Mouse (Mus musculus): Measurements from ENCODE around the gene Nkpd1. TPM values are rescaled to one million over a fixed set of nuclear protein-coding genes. Genes with fewer than 3 reads are reported as not detected.

Nkpd1 gene
- polyA plus RNA-seq, 1 experiment from 2014 or later: 0.36 TPM

DNA sequence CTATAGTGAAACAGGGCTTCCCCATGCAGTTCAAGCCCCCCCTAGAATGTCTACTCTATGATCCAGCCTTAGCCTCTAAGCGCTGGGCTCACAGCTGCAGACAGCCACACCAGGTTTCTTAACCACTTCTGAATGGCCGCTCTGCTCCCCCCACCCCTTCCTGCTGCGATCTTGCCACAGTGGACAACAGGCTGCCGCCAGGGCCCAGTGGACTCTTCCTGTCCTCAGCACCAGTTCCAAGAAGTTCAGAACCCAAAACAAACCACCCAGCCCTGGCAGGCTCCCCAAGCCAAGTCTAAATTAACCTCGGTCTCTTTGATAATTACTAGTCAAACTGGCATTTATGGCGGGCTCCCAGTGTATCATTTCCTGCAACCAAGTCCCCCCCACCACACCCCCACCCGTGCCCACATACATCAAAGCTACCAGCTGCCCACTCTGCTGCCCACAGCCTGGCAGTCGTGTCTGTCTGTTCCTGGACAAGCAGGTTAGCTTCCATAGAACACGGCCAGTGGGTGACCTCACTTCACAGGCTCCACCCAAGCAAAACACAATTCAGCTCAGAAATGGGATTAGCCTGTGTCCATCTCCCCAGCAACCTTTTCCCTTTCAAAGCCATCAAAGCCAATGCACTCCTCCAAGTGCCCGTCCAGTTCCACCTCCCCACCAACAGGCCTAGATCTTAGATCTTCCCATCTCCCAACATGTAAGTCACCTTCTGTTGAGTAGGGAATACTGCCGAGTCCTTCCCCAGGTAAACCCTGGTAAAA is 43.0 kb downstream of the Nkpd1 start:
- H3K9me3 ChIP-seq (replicated peaks; ENCODE audit: control insufficient read depth, low read length): no peaks in the 10 kb centered on the region; the same call in 1 of the 2 replicates
- peak overlapping the region; percentile 94 for H3K9ac ChIP-seq (ENCODE audit: low read length)
- DNase-seq (ENCODE audit: low spot score): no peak
- ATAC-seq: no peak
- H3K27me3 ChIP-seq (replicated peaks; ENCODE audit: control insufficient read depth, insufficient read depth, low read length): no peaks in the 10 kb centered on the region
- 26% methylated on average over 11 of the region's 11 CpGs for WGBS
- no peak overlapping the region for H3K27ac ChIP-seq (ENCODE audit: low read depth, low read length)
- peaks cover 19% of the 10 kb centered on the region for H3K4me1 ChIP-seq (ENCODE audit: control insufficient read depth, insufficient read depth, low read length)
- peak overlapping the region; percentile 90 for H3K4me3 ChIP-seq (ENCODE audit: low read depth, low read length)
- peaks cover 25% of the 10 kb centered on the region for H3K36me3 ChIP-seq (ENCODE audit: control insufficient read depth, insufficient read depth, low read length)
- H3K4me2 ChIP-seq (ENCODE audit: low read length): peak overlapping the region; percentile 99

GRCm38 (mm10) chr7:19561431-19561764 is 43.8 kb downstream of the Nkpd1 start:
- WGBS: under 1% methylated on average over 11 of the region's 11 CpGs
- H3K4me3 ChIP-seq (ENCODE audit: low read depth, low read length): peak overlapping the region; percentile 90
- H3K27me3 ChIP-seq (replicated peaks; ENCODE audit: control insufficient read depth, insufficient read depth, low read length): no peaks in the 10 kb centered on the region
- H3K27ac ChIP-seq (ENCODE audit: low read depth, low read length): peak overlapping the region; percentile 82
- no peaks in the 10 kb centered on the region; the same call in 1 of the 2 replicates for H3K9me3 ChIP-seq (replicated peaks; ENCODE audit: control insufficient read depth, low read length)
- no peak for ATAC-seq
- peaks cover 23% of the 10 kb centered on the region for H3K36me3 ChIP-seq (ENCODE audit: control insufficient read depth, insufficient read depth, low read length)
- DNase-seq (ENCODE audit: low spot score): no peak
- H3K9ac ChIP-seq (ENCODE audit: low read length): peak overlapping the region; percentile 94
- H3K4me2 ChIP-seq (ENCODE audit: low read length): peak overlapping the region; percentile 99
- H3K4me1 ChIP-seq (ENCODE audit: control insufficient read depth, insufficient read depth, low read length): peaks cover 19% of the 10 kb centered on the region

- peak; percentile 93 for ATAC-seq
- peak; percentile 98 for DNase-seq (ENCODE audit: low spot score)
- Histone ChIP-seq H3K4me3 (ENCODE audit: low read depth, low read length) (peak overlapping the region; percentile 90), H3K27ac (ENCODE audit: low read depth, low read length) (peak overlapping the region; percentile 82), H3K4me1 (ENCODE audit: control insufficient read depth, insufficient read depth, low read length) (peaks cover 19% of the 10 kb centered on the region), H3K9ac (ENCODE audit: low read length) (peak overlapping the region; percentile 94), H3K4me2 (ENCODE audit: low read length) (peak overlapping the region; percentile 99), H3K27me3 (replicated peaks; ENCODE audit: control insufficient read depth, insufficient read depth, low read length) (no peaks in the 10 kb centered on the region), H3K9me3 (replicated peaks; ENCODE audit: control insufficient read depth, low read length) (no peaks in the 10 kb centered on the region; the same call in 1 of the 2 replicates), H3K36me3 (ENCODE audit: control insufficient read depth, insufficient read depth, low read length) (peaks cover 21% of the 10 kb centered on the region)
- under 1% methylated on average over 102 of the region's 102 CpGs for WGBS
Measured at GRCm38 (mm10) chr7:19561765-19562642, 44.4 kb downstream of the Nkpd1 start.

DNA sequence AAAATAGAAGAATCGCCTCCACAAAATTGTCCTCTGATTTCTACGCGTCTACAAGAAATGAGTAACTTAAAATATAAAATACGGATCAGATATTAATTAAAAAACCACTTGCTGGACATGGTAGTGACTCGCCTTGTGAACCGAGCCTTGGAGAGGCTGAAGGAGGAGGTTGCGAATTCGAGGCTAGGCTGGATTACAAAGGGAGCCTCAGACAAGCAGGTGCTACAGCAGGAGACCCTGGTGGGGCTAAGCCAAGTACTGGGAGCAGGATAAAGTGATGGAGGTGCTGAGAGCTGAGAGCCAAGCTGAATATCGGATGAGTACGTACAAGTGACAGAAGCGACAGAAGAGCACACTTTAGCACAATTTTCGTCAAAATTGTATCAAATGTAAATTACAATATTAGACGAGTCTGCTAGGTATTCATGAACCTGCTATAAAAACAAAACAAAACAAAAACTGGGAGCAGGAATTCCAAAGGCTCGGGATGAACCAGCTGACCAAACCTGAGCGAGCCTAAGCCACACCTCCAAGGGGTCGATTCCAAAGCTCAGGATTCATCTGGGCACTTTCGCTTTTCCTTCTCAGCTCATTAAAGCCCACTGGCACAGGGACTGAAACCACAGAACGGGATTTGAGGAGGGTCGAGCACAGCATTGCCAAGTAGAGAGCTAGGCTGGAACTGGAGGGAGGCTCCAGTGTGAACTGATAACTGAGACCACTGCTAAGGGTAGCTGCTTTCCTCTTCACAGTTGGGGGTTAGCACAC is 45.2 kb downstream of the Nkpd1 start, which contains the start of gene Ppp1r37:
Gene Ppp1r37, minus strand, starts transcription at position 434 of the 768 bp plus-strand sequence.
- Histone ChIP-seq H3K36me3 (ENCODE audit: control insufficient read depth, insufficient read depth, low read length) (peaks cover 22% of the 10 kb centered on the region), H3K27me3 (replicated peaks; ENCODE audit: control insufficient read depth, insufficient read depth, low read length) (no peaks in the 10 kb centered on the region), H3K27ac (ENCODE audit: low read depth, low read length) (peak within 1 kb of the TSS; percentile 82), H3K4me1 (ENCODE audit: control insufficient read depth, insufficient read depth, low read length) (peaks cover 19% of the 10 kb centered on the region), H3K9me3 (replicated peaks; ENCODE audit: control insufficient read depth, low read length) (no peaks in the 10 kb centered on the region; the same call in 1 of the 2 replicates), H3K4me3 (ENCODE audit: low read depth, low read length) (peak within 1 kb of the TSS; percentile 90), H3K4me2 (ENCODE audit: low read length) (peak within 1 kb of the TSS; percentile 99), H3K9ac (ENCODE audit: low read length) (peak within 1 kb of the TSS; percentile 94)
- WGBS: 2% methylated on average over 19 of the region's 19 CpGs
- DNase-seq (ENCODE audit: low spot score) (peak; percentile 68), ATAC-seq (peak; percentile 40)

DNA sequence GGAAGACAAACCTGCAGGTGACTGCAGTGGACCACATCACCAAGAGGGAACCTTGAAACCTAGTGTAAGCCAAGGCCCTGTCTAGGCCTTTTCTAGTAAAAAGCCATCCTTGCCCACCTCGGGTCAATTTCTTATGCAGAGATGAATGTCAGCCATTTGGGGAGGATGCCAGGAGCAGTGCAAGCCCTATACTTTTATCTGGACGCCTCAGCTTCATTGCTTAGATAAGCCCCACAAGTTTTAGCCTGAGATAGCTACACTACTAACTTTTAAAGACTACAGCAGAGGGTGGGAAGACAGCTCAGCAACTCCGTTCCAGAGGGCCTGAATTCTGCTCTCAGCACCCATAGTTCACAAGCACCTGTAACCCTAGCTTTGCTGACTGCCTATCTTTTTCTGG is 46.2 kb downstream of the Nkpd1 start:
- Histone ChIP-seq H3K27ac (ENCODE audit: low read depth, low read length) (no peak overlapping the region), H3K27me3 (replicated peaks; ENCODE audit: control insufficient read depth, insufficient read depth, low read length) (no peaks in the 10 kb centered on the region), H3K4me2 (ENCODE audit: low read length) (no peak overlapping the region), H3K9ac (ENCODE audit: low read length) (no peak overlapping the region), H3K9me3 (replicated peaks; ENCODE audit: control insufficient read depth, low read length) (no peaks in the 10 kb centered on the region; the same call in 1 of the 2 replicates), H3K36me3 (ENCODE audit: control insufficient read depth, insufficient read depth, low read length) (peaks cover 23% of the 10 kb centered on the region), H3K4me1 (ENCODE audit: control insufficient read depth, insufficient read depth, low read length) (peaks cover 19% of the 10 kb centered on the region), H3K4me3 (ENCODE audit: low read depth, low read length) (no peak overlapping the region)
- DNase-seq (ENCODE audit: low spot score) (no peak), ATAC-seq (no peak)
- WGBS: 81% methylated on average over 3 of the region's 3 CpGs

GRCm38 (mm10) chr7:19564455-19564854 is 46.8 kb downstream of the Nkpd1 start:
- Histone ChIP-seq H3K9ac (ENCODE audit: low read length) (no peak overlapping the region), H3K4me2 (ENCODE audit: low read length) (no peak overlapping the region), H3K36me3 (ENCODE audit: control insufficient read depth, insufficient read depth, low read length) (peaks cover 27% of the 10 kb centered on the region), H3K4me1 (ENCODE audit: control insufficient read depth, insufficient read depth, low read length) (peaks cover 14% of the 10 kb centered on the region), H3K27ac (ENCODE audit: low read depth, low read length) (no peak overlapping the region), H3K9me3 (replicated peaks; ENCODE audit: control insufficient read depth, low read length) (no peaks in the 10 kb centered on the region; the same call in 1 of the 2 replicates), H3K27me3 (replicated peaks; ENCODE audit: control insufficient read depth, insufficient read depth, low read length) (no peaks in the 10 kb centered on the region), H3K4me3 (ENCODE audit: low read depth, low read length) (no peak overlapping the region)
- DNase-seq (ENCODE audit: low spot score): no peak
- WGBS: 89% methylated on average over 4 of the region's 4 CpGs
- ATAC-seq: no peak

DNA sequence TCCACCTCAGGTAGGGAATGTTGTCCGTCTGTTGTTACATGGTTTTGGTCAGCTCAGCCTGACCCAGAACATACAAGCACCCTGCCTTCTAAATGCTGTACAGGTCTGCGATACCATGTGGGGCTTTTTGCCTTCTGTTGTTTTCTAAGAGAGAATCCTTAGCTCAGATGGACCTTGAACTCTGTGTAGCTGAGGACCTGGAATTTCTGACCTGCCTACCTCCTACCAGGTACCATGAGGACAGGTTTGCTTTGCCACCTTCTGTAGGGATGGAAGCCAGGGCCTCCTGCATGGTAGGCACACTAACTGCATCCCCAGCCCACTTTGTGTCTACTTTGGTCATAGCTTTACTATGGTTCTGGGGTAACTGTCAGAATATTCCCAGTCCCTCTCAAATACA is 48.2 kb downstream of the Nkpd1 start:
- WGBS: 100% methylated on average over 2 of the region's 2 CpGs
- Histone ChIP-seq H3K36me3 (ENCODE audit: control insufficient read depth, insufficient read depth, low read length) (peaks cover 36% of the 10 kb centered on the region), H3K27ac (ENCODE audit: low read depth, low read length) (no peak overlapping the region), H3K4me2 (ENCODE audit: low read length) (no peak overlapping the region), H3K9me3 (replicated peaks; ENCODE audit: control insufficient read depth, low read length) (no peaks in the 10 kb centered on the region; the same call in 1 of the 2 replicates), H3K9ac (ENCODE audit: low read length) (no peak overlapping the region), H3K27me3 (replicated peaks; ENCODE audit: control insufficient read depth, insufficient read depth, low read length) (no peaks in the 10 kb centered on the region), H3K4me1 (ENCODE audit: control insufficient read depth, insufficient read depth, low read length) (peaks cover 4% of the 10 kb centered on the region), H3K4me3 (ENCODE audit: low read depth, low read length) (no peak overlapping the region)
- DNase-seq (ENCODE audit: low spot score) (no peak), ATAC-seq (no peak)

DNA sequence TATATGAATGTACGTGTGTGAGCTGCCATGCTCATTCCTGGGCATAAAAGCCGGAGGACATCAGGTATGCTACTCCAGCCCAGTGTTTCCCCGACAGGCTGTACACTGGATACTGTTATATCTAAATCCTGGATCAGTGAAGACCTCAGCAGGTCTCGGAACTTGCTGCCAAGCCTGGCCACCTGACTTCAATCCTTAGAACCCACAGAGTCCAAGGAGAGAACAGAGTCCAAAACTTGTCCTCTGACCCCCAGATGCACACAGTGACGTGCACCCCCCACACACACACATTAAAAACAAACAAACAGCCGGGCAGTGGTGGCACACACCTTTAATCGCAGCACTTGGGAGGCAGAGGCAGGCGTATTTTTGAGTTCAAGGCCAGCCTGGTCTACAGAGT is 49.8 kb downstream of the Nkpd1 start:
- Histone ChIP-seq H3K4me2 (ENCODE audit: low read length) (no peak overlapping the region), H3K27me3 (replicated peaks; ENCODE audit: control insufficient read depth, insufficient read depth, low read length) (no peaks in the 10 kb centered on the region), H3K9ac (ENCODE audit: low read length) (no peak overlapping the region), H3K27ac (ENCODE audit: low read depth, low read length) (no peak overlapping the region), H3K36me3 (ENCODE audit: control insufficient read depth, insufficient read depth, low read length) (peaks cover 36% of the 10 kb centered on the region), H3K4me3 (ENCODE audit: low read depth, low read length) (no peak overlapping the region), H3K4me1 (ENCODE audit: control insufficient read depth, insufficient read depth, low read length) (peaks cover 5% of the 10 kb centered on the region), H3K9me3 (replicated peaks; ENCODE audit: control insufficient read depth, low read length) (no peaks in the 10 kb centered on the region; the same call in 1 of the 2 replicates)
- WGBS: 90% methylated on average over 8 of the region's 8 CpGs
- ATAC-seq (no peak), DNase-seq (ENCODE audit: low spot score) (no peak)

Data from forebrain, embryonic 14.5 days (tissue).